Mouse (Mus musculus): ENCODE data around the gene Pnpla8.

DNA sequence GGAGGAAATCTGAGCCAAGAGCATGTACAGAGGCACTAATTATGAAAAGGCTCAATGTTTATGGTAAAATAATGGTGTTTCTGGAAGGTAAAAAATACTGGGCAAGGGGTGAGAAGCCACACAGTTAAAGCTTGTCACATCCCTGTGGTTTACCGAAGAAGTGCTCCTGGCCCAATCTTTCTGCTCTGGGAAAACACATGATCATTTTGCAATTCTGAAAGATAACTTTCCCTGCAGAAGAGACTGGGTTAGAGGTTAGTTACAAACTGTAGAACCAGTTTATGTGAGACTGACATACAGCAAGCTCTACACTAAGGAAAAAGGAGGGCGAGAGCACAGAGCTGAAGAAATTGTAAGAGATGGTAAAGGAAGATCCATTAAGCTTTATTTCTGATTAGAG is 46.0 kb downstream of the Pnpla8 start:
- TF ChIP-seq POLR2A (IDR thresholded peaks at IDR 0.05; ENCODE audit: low read depth, low read length) (no peak), CTCF (IDR thresholded peaks at IDR 0.05; ENCODE audit: borderline replicate concordance, insufficient read depth, low read length) (no peak)
